Mouse (Mus musculus): ENCODE results near the gene Tomm22. TPM values are rescaled to one million over a fixed set of nuclear protein-coding genes. Genes with fewer than 3 reads are reported as not detected.
"Not testable (repeated sequence)": the region's sequence is repeated elsewhere in the genome, so short reads cannot be mapped to it uniquely, and the experiment has no call there.

The Tomm22 gene
- polyA plus RNA-seq, 1 experiment from 2014 or later = 208 TPM

DNA sequence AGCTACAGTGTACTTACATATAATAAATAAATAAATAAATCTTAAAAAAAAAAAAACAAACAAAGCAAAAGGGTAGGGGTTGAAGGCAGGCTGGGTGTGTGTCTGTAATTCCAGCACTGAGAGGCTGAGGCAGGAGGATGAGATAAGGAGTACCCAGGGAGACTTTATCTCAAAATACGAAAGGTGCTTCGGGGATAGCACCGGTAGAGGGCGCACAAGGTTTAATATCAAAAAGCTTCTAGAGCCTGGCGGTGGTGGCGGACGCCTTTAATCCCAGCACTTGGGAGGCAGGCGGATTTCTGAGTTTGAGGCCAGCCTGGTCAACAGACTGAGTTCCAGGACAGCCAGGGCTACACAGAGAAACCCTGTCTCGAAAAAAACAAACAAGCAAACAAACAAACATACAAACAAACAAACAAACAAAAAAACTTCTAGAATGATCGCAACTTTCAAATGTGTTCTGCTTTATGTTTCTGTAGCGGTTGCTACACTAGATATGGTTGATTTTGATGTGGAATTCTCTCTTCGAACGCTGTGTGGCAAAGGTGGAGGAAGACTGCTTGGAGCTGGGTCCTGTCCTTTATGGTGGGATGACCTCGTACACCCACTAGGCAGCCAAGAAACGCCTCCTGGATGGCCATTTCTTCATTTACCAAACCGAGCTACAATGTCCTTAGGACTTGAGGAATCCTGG is 12.7 kb upstream of the Tomm22 start:
- ATAC-seq (ENCODE audit: low read depth) (no peak; the same call in 1 of the 2 replicates), DNase-seq (ENCODE audit: low spot score) (peak; percentile 90)
- Histone ChIP-seq H3K27me3 (replicated peaks; ENCODE audit: control insufficient read depth, insufficient read depth, low read length) (no peaks in the 10 kb centered on the region), H3K4me3 (ENCODE audit: low read depth, low read length) (peak overlapping the region; percentile 69), H3K36me3 (ENCODE audit: control insufficient read depth, insufficient read depth, low read length) (peaks cover 7% of the 10 kb centered on the region; the same call in 1 of the 2 replicates), H3K9me3 (ENCODE audit: control insufficient read depth, low read length) (0 out of 2 replicates have a peak, but pooled peaks cover 3% of the 10 kb centered on the region), H3K9ac (ENCODE audit: low read depth, low read length) (peak overlapping the region; percentile 75), H3K27ac (replicated peaks; ENCODE audit: low read depth, low read length) (peak overlapping the region; percentile 91), H3K4me2 (ENCODE audit: low read depth, low read length) (peak overlapping the region; percentile 76), H3K4me1 (ENCODE audit: control insufficient read depth, insufficient read depth, low read length) (no peaks in the 10 kb centered on the region)
- 2% methylated on average over 16 of the region's 16 CpGs for WGBS

DNA sequence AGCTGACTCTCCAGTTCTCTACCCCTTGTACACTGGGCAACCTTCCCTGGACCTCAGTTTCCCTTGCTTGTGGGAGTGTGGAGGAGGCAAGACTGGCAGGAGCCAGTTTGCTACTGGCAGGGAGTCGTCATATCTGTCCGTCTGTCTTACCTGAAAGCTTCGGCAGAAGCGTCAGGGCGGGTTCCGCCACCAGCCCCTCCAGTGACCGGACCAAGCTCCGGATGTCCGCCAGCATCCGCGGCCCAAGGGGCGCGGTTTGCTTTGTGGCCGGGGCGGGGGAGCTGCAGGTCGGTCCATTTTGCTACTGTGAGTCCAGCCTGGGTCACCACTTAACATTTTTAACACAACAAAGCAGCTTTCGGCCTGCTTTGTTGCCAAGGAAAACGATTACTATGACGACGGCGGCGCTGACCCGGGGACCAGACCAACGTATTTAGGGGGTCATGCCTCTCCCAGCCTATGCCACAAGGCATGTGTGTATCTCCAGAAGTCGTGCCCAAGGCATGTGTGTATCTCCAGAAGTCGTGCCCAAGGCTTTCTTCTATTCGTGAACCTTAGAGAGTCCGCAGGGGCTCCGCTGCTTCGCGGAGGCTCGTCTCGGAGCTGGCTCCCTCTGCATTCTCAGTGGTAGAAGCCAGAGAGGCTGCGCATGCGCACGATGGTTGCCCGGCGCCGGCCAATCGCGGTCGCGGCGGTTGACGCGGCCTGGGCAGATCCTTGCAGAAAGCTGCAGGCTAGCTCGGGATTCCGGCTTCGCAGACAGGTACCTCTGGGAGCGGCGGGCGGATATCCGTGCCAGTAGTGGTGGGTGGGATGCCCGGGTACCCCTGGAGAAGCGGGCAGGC is 11.9 kb upstream of the Tomm22 start, which contains the start of the genes Fam227a and Cby1:
TSS of gene Fam227a (minus strand) at position 426 of the 845 bp plus-strand sequence.
TSS of gene Cby1 (plus strand) at position 669 of the 845 bp plus-strand sequence.
- Histone ChIP-seq H3K9ac (ENCODE audit: low read depth, low read length) (peak within 1 kb of the TSS; percentile 75), H3K4me3 (ENCODE audit: low read depth, low read length) (peak within 1 kb of the TSS; percentile 69), H3K27me3 (replicated peaks; ENCODE audit: control insufficient read depth, insufficient read depth, low read length) (no peaks in the 10 kb centered on the region), H3K4me2 (ENCODE audit: low read depth, low read length) (peak within 1 kb of the TSS; percentile 76), H3K9me3 (ENCODE audit: control insufficient read depth, low read length) (0 out of 2 replicates have a peak, but pooled peaks cover 3% of the 10 kb centered on the region), H3K4me1 (ENCODE audit: control insufficient read depth, insufficient read depth, low read length) (no peaks in the 10 kb centered on the region), H3K27ac (replicated peaks; ENCODE audit: low read depth, low read length) (peak within 1 kb of the TSS; percentile 91), H3K36me3 (ENCODE audit: control insufficient read depth, insufficient read depth, low read length) (peaks cover 10% of the 10 kb centered on the region; the same call in 1 of the 2 replicates)
- ATAC-seq (ENCODE audit: low read depth) (peak; percentile 88), DNase-seq (ENCODE audit: low spot score) (peak; percentile 94)
- 0% methylated on average over 49 of the region's 55 CpGs for WGBS

DNA sequence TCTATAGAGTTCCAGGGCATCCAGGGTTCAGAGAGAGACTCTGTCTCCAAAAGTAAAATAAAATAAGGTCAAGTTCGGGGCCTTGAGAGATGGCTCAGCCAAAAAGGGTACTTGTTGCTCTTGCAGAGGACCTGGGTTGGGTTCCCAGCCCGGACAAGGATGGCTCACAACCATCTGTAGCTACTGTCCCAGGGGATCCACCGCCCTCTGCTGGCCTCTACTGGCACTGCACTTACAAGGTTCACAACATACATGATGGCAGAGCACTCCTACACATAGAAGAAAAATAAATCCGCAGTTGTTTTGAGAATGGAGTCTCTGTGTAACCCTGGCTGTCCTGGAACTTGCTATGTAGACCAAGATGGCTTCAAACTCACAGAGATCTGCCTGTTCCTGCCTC is 8.8 kb upstream of the Tomm22 start:
- no peak for ATAC-seq (ENCODE audit: low read depth)
- Histone ChIP-seq H3K4me3 (ENCODE audit: low read depth, low read length) (no peak overlapping the region), H3K9me3 (ENCODE audit: control insufficient read depth, low read length) (0 out of 2 replicates have a peak, but pooled peaks cover 3% of the 10 kb centered on the region), H3K27ac (replicated peaks; ENCODE audit: low read depth, low read length) (no peak overlapping the region), H3K9ac (ENCODE audit: low read depth, low read length) (no peak overlapping the region), H3K4me1 (ENCODE audit: control insufficient read depth, insufficient read depth, low read length) (no peaks in the 10 kb centered on the region), H3K36me3 (ENCODE audit: control insufficient read depth, insufficient read depth, low read length) (peaks cover 24% of the 10 kb centered on the region), H3K27me3 (replicated peaks; ENCODE audit: control insufficient read depth, insufficient read depth, low read length) (no peaks in the 10 kb centered on the region), H3K4me2 (ENCODE audit: low read depth, low read length) (no peak overlapping the region)
- 74% methylated on average over 4 of the region's 4 CpGs for WGBS
- DNase-seq (ENCODE audit: low spot score) = no peak

DNA sequence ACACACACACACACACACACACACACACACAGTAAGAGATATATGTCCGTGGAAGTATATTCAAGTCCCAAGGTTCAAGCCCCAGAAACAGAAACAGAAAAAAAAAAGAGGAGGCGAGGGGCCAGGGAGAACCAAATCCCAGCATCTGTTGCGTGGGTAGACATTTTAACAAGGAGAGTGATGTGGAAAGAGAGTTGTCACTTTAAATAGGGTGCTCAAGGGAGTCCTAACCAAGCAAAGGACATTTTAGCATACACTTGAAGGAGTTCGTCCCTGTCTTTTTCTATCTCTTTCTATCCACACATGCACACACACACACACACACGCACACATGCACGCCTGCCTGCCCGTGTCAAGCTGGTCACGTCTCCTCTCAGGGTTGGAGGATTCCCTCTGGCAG is 6.0 kb upstream of the Tomm22 start:
- Histone ChIP-seq H3K36me3 (ENCODE audit: control insufficient read depth, insufficient read depth, low read length) (peaks cover 32% of the 10 kb centered on the region), H3K27ac (replicated peaks; ENCODE audit: low read depth, low read length) (no peak overlapping the region), H3K9me3 (ENCODE audit: control insufficient read depth, low read length) (0 out of 2 replicates have a peak, but pooled peaks cover 3% of the 10 kb centered on the region), H3K9ac (ENCODE audit: low read depth, low read length) (no peak overlapping the region), H3K4me1 (ENCODE audit: control insufficient read depth, insufficient read depth, low read length) (no peaks in the 10 kb centered on the region), H3K27me3 (replicated peaks; ENCODE audit: control insufficient read depth, insufficient read depth, low read length) (no peaks in the 10 kb centered on the region), H3K4me3 (ENCODE audit: low read depth, low read length) (no peak overlapping the region), H3K4me2 (ENCODE audit: low read depth, low read length) (no peak overlapping the region)
- WGBS = 92% methylated on average over 8 of the region's 8 CpGs
- ATAC-seq (ENCODE audit: low read depth) (no peak), DNase-seq (ENCODE audit: low spot score) (no peak)

DNA sequence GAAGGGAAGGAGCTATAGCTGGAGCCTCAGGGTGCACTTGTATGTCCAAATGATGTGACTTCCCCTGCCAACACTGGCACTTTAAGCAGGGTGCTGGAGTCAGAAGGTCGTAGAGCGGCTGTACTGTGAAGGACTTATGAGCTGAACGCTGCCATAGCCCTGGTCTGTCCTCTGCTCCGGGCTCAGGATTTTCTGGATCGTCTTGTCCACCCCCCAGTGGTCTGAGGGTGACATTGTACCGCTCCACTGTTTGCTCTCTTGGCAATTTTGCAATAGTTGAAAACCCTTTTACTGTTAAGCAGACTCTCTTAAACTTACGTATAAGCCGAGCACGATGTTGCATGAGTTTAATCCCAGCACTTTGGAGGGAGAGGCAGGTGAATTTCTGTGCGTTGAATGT is 1.5 kb upstream of the Tomm22 start:
- Histone ChIP-seq H3K36me3 (ENCODE audit: control insufficient read depth, insufficient read depth, low read length) (peaks cover 44% of the 10 kb centered on the region), H3K4me1 (ENCODE audit: control insufficient read depth, insufficient read depth, low read length) (peaks cover 5% of the 10 kb centered on the region; the same call in 1 of the 2 replicates), H3K27me3 (replicated peaks; ENCODE audit: control insufficient read depth, insufficient read depth, low read length) (no peaks in the 10 kb centered on the region), H3K27ac (replicated peaks; ENCODE audit: low read depth, low read length) (no peak overlapping the region), H3K4me3 (ENCODE audit: low read depth, low read length) (no peak overlapping the region), H3K4me2 (ENCODE audit: low read depth, low read length) (no peak overlapping the region), H3K9ac (ENCODE audit: low read depth, low read length) (no peak overlapping the region), H3K9me3 (ENCODE audit: control insufficient read depth, low read length) (no peaks in the 10 kb centered on the region)
- no peak for DNase-seq (ENCODE audit: low spot score)
- no peak for ATAC-seq (ENCODE audit: low read depth)
- WGBS = 68% methylated on average over 10 of the region's 10 CpGs

DNA sequence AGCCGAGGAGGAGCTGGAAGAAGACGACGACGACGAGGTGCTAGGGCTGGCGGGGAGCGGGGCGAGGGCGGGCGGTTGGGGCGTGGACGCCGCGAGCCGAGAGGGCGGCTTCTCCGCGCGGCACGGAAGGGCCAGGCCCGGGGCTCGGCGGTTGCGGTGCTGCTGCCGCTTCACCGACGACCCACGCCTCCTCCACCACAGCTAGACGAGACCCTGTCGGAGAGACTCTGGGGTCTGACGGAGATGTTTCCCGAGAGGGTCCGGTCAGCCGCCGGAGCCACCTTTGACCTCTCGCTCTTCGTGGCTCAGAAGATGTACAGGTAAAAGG is 275 bp downstream of the Tomm22 start:
- peaks cover 5% of the 10 kb centered on the region; the same call in 1 of the 2 replicates for H3K4me1 ChIP-seq (ENCODE audit: control insufficient read depth, insufficient read depth, low read length)
- no peaks in the 10 kb centered on the region for H3K27me3 ChIP-seq (replicated peaks; ENCODE audit: control insufficient read depth, insufficient read depth, low read length)
- 1% methylated on average over 10 of the region's 37 CpGs for WGBS
- peak overlapping the region; percentile 82 for H3K9ac ChIP-seq (ENCODE audit: low read depth, low read length)
- DNase-seq (ENCODE audit: low spot score) (no peak), ATAC-seq (ENCODE audit: low read depth) (peak; percentile 41; the same call in 1 of the 2 replicates)
- H3K9me3 ChIP-seq (ENCODE audit: control insufficient read depth, low read length) = no peaks in the 10 kb centered on the region
- peak overlapping the region; percentile 63 for H3K4me2 ChIP-seq (ENCODE audit: low read depth, low read length)
- peak overlapping the region; percentile 92 for H3K4me3 ChIP-seq (ENCODE audit: low read depth, low read length)
- peaks cover 54% of the 10 kb centered on the region for H3K36me3 ChIP-seq (ENCODE audit: control insufficient read depth, insufficient read depth, low read length)
- no peak overlapping the region for H3K27ac ChIP-seq (replicated peaks; ENCODE audit: low read depth, low read length)

DNA sequence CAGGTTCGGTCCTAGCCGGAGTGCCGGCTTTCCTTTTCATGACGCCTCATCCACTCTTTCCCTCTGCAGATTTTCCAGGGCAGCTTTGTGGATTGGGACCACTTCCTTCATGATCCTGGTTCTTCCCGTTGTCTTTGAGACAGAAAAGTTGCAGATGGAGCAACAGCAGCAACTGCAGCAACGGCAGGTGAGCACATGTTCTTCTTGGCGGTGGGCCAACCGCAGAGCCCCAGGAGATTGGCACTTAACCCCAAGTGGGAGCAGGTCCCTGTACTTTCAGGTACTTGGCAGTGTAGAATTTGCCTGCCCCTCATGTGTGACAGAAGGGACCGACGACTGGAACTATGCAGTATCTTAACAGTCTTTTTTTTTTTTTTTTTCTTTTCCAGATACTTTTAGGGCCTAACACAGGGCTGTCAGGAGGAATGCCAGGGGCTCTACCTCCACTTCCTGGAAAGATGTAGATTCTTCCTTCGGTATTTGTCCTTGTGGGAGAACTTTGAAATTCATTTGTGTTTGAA is 1.2 kb downstream of the Tomm22 start:
- ATAC-seq (ENCODE audit: low read depth); H3K27me3 ChIP-seq (replicated peaks; ENCODE audit: control insufficient read depth, insufficient read depth, low read length); H3K4me1 ChIP-seq (ENCODE audit: control insufficient read depth, insufficient read depth, low read length); DNase-seq (ENCODE audit: low spot score); H3K27ac ChIP-seq (replicated peaks; ENCODE audit: low read depth, low read length); H3K9ac ChIP-seq (ENCODE audit: low read depth, low read length); H3K9me3 ChIP-seq (ENCODE audit: control insufficient read depth, low read length): not testable (repeated sequence)
- WGBS = 69% methylated on average over 11 of the region's 11 CpGs
- H3K4me3 ChIP-seq (ENCODE audit: low read depth, low read length) = peak overlapping the region; percentile 92
- peaks cover 54% of the 10 kb centered on the region for H3K36me3 ChIP-seq (ENCODE audit: control insufficient read depth, insufficient read depth, low read length)
- H3K4me2 ChIP-seq (ENCODE audit: low read depth, low read length) = peak overlapping the region; percentile 63

DNA sequence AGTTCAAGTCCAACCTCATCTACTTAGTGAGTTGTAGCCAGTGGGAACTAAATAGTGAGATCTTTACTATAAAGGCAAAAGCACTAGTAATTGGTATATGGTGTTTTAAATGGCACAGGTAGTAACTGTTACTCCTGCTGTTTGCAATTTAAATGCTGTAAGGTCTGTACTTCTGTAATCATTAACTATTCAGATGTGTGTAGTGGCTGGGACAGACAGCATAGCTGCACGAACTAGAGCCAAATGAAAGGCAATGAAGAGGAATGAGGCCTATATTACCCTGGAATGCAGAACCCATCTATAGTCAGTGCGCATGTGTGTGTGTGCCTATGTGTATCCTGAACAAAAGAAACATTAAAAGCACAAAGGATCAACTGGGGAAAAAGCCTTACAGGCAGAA is 7.3 kb downstream of the Tomm22 start:
- no peak for DNase-seq (ENCODE audit: low spot score)
- Histone ChIP-seq H3K4me2 (ENCODE audit: low read depth, low read length) (no peak overlapping the region), H3K4me3 (ENCODE audit: low read depth, low read length) (no peak overlapping the region), H3K9me3 (ENCODE audit: control insufficient read depth, low read length) (no peaks in the 10 kb centered on the region), H3K4me1 (ENCODE audit: control insufficient read depth, insufficient read depth, low read length) (no peaks in the 10 kb centered on the region), H3K27ac (replicated peaks; ENCODE audit: low read depth, low read length) (no peak overlapping the region), H3K36me3 (ENCODE audit: control insufficient read depth, insufficient read depth, low read length) (peaks cover 44% of the 10 kb centered on the region), H3K27me3 (replicated peaks; ENCODE audit: control insufficient read depth, insufficient read depth, low read length) (no peaks in the 10 kb centered on the region), H3K9ac (ENCODE audit: low read depth, low read length) (no peak overlapping the region)
- WGBS = 82% methylated on average over 2 of the region's 2 CpGs
- ATAC-seq (ENCODE audit: low read depth) = no peak

Data from embryonic facial prominence, embryonic 14.5 days (tissue).